8 mouse cellular contexts compared by ENCODE assay signal in the genomic region with DNA sequence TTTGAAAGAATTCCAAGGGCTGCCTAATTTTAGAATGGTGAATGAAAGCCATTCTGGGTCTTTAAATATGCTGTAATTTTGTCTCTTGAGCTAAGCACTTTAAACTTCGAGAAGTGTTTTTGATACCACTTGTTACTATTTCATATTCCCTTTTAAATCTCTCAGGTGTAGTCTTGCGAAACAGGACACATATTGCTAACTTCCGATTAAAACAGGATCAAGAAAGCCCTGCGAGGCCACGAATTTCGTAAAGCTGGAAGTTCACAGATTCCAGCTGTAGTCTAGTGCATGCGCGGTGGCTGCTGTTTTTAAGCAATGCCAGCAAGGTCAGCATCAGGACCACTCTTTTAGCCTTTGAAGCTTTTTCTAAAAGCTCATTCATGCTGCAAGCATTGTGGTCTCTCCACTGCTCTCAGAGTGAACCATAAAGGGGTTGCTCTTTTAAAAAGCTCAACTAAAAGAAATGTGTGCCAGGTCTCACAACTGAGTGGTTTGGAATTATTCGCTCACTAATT. TPM values are rescaled to one million over a fixed set of nuclear protein-coding genes. Genes with fewer than 3 reads are reported as not detected.
DNase-seq lines count a peak whose midpoint lies in the region; ATAC-seq and TF ChIP-seq lines count a peak whose summit lies in the region.

No protein-coding gene starts in this region.

- TF ChIP-seq CTCF in hindbrain, postnatal 0 days (IDR thresholded peaks at IDR 0.05; ENCODE audit: low read depth), result no peak
- no peak for TF ChIP-seq CTCF in lung, embryonic 14.5 days (IDR thresholded peaks at IDR 0.05; ENCODE audit: low read depth)

- ATAC-seq in embryonic facial prominence, embryonic 11.5 days (replicated peaks; ENCODE audit: insufficient number of reproducible peaks, low FRiP score, low TSS enrichment, low read depth), result no peak
- ATAC-seq in hindbrain, postnatal 0 days, result no peak
- ATAC-seq in lung, embryonic 14.5 days (ENCODE audit: insufficient read depth), result no peak
- ATAC-seq in inflammation-experienced regulatory T-cells, adult 6 months, result no peak

- no peaks in the 10 kb centered on the region for H3K27me3 ChIP-seq in embryonic facial prominence, embryonic 11.5 days (ENCODE audit: control insufficient read depth, insufficient read depth, low read length)
- no peaks in the 10 kb centered on the region for H3K27me3 ChIP-seq in hindbrain, postnatal 0 days (ENCODE audit: insufficient read depth, low read length)
- H3K27me3 ChIP-seq in lung, embryonic 14.5 days (ENCODE audit: insufficient read depth, low read length), result no peaks in the 10 kb centered on the region

- H3K9ac ChIP-seq in embryonic facial prominence, embryonic 11.5 days (replicated peaks; ENCODE audit: low read length), result no peak overlapping the region
- peak overlapping the region; percentile 1; the same call in 1 of the 2 replicates for H3K9ac ChIP-seq in hindbrain, postnatal 0 days (replicated peaks; ENCODE audit: low read length)
- peak overlapping the region; percentile 36 for H3K9ac ChIP-seq in lung, embryonic 14.5 days

- H3K9me3 ChIP-seq in embryonic facial prominence, embryonic 11.5 days (replicated peaks; ENCODE audit: control insufficient read depth, low read length), result no peaks in the 10 kb centered on the region
- H3K9me3 ChIP-seq in hindbrain, postnatal 0 days (ENCODE audit: low read length), result no peaks in the 10 kb centered on the region
- no peaks in the 10 kb centered on the region for H3K9me3 ChIP-seq in lung, embryonic 14.5 days (ENCODE audit: low read depth, low read length)

- peak overlapping the region; percentile 31 for H3K4me3 ChIP-seq in embryonic facial prominence, embryonic 11.5 days (ENCODE audit: low read depth, low read length)
- H3K4me3 ChIP-seq in hindbrain, postnatal 0 days (ENCODE audit: low read length), result peak overlapping the region; percentile 53
- peak overlapping the region; percentile 58 for H3K4me3 ChIP-seq in lung, embryonic 14.5 days (ENCODE audit: low read depth, low read length)

- H3K4me1 ChIP-seq in embryonic facial prominence, embryonic 11.5 days (ENCODE audit: control insufficient read depth, insufficient read depth, low read length), result no peaks in the 10 kb centered on the region
- H3K4me1 ChIP-seq in hindbrain, postnatal 0 days (ENCODE audit: insufficient read depth, low read length), result no peaks in the 10 kb centered on the region
- peaks cover 5% of the 10 kb centered on the region; the same call in 1 of the 2 replicates for H3K4me1 ChIP-seq in lung, embryonic 14.5 days (ENCODE audit: insufficient read depth)

- no peak overlapping the region; the same call in 1 of the 2 replicates for H3K27ac ChIP-seq in embryonic facial prominence, embryonic 11.5 days (replicated peaks; ENCODE audit: low read depth, low read length)
- H3K27ac ChIP-seq in hindbrain, postnatal 0 days, result no peak overlapping the region; the same call in 1 of the 2 replicates
- peak overlapping the region; percentile 81 for H3K27ac ChIP-seq in lung, embryonic 14.5 days (ENCODE audit: low read depth)

- peak overlapping the region; percentile 37 for H3K4me2 ChIP-seq in embryonic facial prominence, embryonic 11.5 days (ENCODE audit: low read depth, low read length)
- peak overlapping the region; percentile 67 for H3K4me2 ChIP-seq in hindbrain, postnatal 0 days (ENCODE audit: low read depth, low read length)
- H3K4me2 ChIP-seq in lung, embryonic 14.5 days, result peak overlapping the region; percentile 73

- intact Hi-C loops in heart, postnatal 36 days (cut with DNase I), result no loop called here

- 75% methylated on average over 9 of the region's 9 CpGs for WGBS in embryonic facial prominence, embryonic 11.5 days
- 68% methylated on average over 9 of the region's 9 CpGs for WGBS in hindbrain, postnatal 0 days
- 73% methylated on average over 9 of the region's 9 CpGs for WGBS in lung, embryonic 14.5 days

- peak; percentile 79 for DNase-seq in heart, adult 11 months
- DNase-seq in heart, postnatal 36 days, result no peak
- no peak for DNase-seq in embryonic facial prominence, embryonic 11.5 days (ENCODE audit: low spot score)
- no peak for DNase-seq in hindbrain, postnatal 0 days (ENCODE audit: low spot score)
- DNase-seq in lung, embryonic 14.5 days, result peak; percentile 32
- DNase-seq in yolk sac, embryonic 10.5 days (ENCODE audit: low spot score), result no peak
- DNase-seq in frontal cortex, postnatal 14 days (ENCODE audit: low spot score in 2 of 2), result no peak

- no peaks in the 10 kb centered on the region for H3K36me3 ChIP-seq in embryonic facial prominence, embryonic 11.5 days (replicated peaks; ENCODE audit: control insufficient read depth, insufficient read depth, low read depth, low read length)
- no peaks in the 10 kb centered on the region for H3K36me3 ChIP-seq in hindbrain, postnatal 0 days (ENCODE audit: insufficient read depth, low read length)
- H3K36me3 ChIP-seq in lung, embryonic 14.5 days (ENCODE audit: insufficient read depth), result no peaks in the 10 kb centered on the region

RNA-seq across cellular contexts. Expression of a gene that starts 0.8 kb away (rescaled TPM):
- 10 to 100 TPM; 11.2 to 11.4 TPM for total RNA-seq in heart, postnatal 36 days (2021)
- 22.4 and 25.9 TPM in 2 replicates for polyA plus RNA-seq in embryonic facial prominence, embryonic 11.5 days (2014; fragmentation: Nextera tagmentation; extraction: Ambion mirVana)
- 10.9 and 18.5 TPM in 2 replicates for total RNA-seq in hindbrain, postnatal 0 days (2014; rRNA removed)
- 7.9 and 9.2 TPM in 2 replicates for polyA plus RNA-seq in hindbrain, postnatal 0 days (2015; fragmentation: Nextera tagmentation; extraction: Ambion mirVana)
- 13.4 and 13.6 TPM in 2 replicates for polyA plus RNA-seq in lung, embryonic 14.5 days (2014; fragmentation: Nextera tagmentation; extraction: Ambion mirVana)
- polyA plus RNA-seq in inflammation-experienced regulatory T-cells, adult 6 months (2017; shearing (Covaris generic)), result 10 to 100 TPM in 1 of 3 experiments, 1 to 10 TPM in 2; 7.9 to 10.4 (median 9.4) TPM

RNA-seq across cellular contexts. Expression of a gene that starts 26.1 kb away (rescaled TPM):
- not detected for total RNA-seq in heart, postnatal 36 days (2021)
- not detected in 2 replicates for polyA plus RNA-seq in embryonic facial prominence, embryonic 11.5 days (2014; fragmentation: Nextera tagmentation; extraction: Ambion mirVana)
- total RNA-seq in hindbrain, postnatal 0 days (2014; rRNA removed), result 0.37 and 8.1 TPM in 2 replicates
- 0.29 and 0.46 TPM in 2 replicates for polyA plus RNA-seq in hindbrain, postnatal 0 days (2015; fragmentation: Nextera tagmentation; extraction: Ambion mirVana)
- polyA plus RNA-seq in lung, embryonic 14.5 days (2014; fragmentation: Nextera tagmentation; extraction: Ambion mirVana), result not detected in 2 replicates
- not detected for polyA plus RNA-seq in inflammation-experienced regulatory T-cells, adult 6 months (2017; shearing (Covaris generic))

Comparison
In these comparisons a context has a peak if more than half of its experiments do, and no peak if none do; other contexts are left out.
1. DNase-seq: peak in heart, adult 11 months (single experiment) and lung, embryonic 14.5 days (single experiment); none in heart, postnatal 36 days (0 of 2), embryonic facial prominence, embryonic 11.5 days (single experiment), hindbrain, postnatal 0 days (single experiment), yolk sac, embryonic 10.5 days (single experiment) and frontal cortex, postnatal 14 days (0 of 2).
2. Peak in every context shown above with its lines, with median percentiles within 50 percentile points of each other: H3K4me2 ChIP-seq and H3K4me3 ChIP-seq.